11 mouse cellular contexts compared by ENCODE assay signal in genomic region chr9:43929312-43930036, GRCm38 (mm10).
DNase-seq lines count a peak whose midpoint lies in the region; ATAC-seq lines count a peak whose summit lies in the region.
"Had no signal": no experiment of that assay in that cellular context is flagged by ENCODE, and none has a peak within 500 bp of the region (broad histone marks: within the 10 kb centered on the region; RNA-seq: fewer than 3 reads in every experiment).

No protein-coding gene starts in this region.

- no peaks in the 10 kb centered on the region for H3K36me3 ChIP-seq in forebrain, embryonic 13.5 days (ENCODE audit: poor library complexity, severe bottlenecking)
- H3K36me3 ChIP-seq in hindbrain, embryonic 15.5 days = no peaks in the 10 kb centered on the region
- H3K36me3 ChIP-seq in neural tube, embryonic 14.5 days (ENCODE audit: control insufficient read depth, insufficient read depth, low read length) = no peaks in the 10 kb centered on the region
- H3K36me3 ChIP-seq in heart, embryonic 11.5 days (ENCODE audit: control insufficient read depth, insufficient read depth, low read length) = no peaks in the 10 kb centered on the region

- H3K4me3 ChIP-seq in forebrain, embryonic 13.5 days = no peak overlapping the region
- H3K4me3 ChIP-seq in hindbrain, embryonic 15.5 days = no peak overlapping the region
- no peak overlapping the region for H3K4me3 ChIP-seq in neural tube, embryonic 14.5 days (ENCODE audit: low read depth, low read length)
- H3K4me3 ChIP-seq in heart, embryonic 11.5 days (ENCODE audit: low read depth, low read length) = no peak overlapping the region
- H3K4me3 ChIP-seq: left cerebral cortex, adult 2 months had no signal

- no peak overlapping the region for H3K9ac ChIP-seq in forebrain, embryonic 13.5 days
- no peak overlapping the region for H3K9ac ChIP-seq in hindbrain, embryonic 15.5 days
- H3K9ac ChIP-seq in neural tube, embryonic 14.5 days (replicated peaks; ENCODE audit: low read depth, low read length) = 0 out of 2 replicates have a peak overlapping the region, but pooled peaks have one; percentile 8
- H3K9ac ChIP-seq in heart, embryonic 11.5 days (ENCODE audit: low read depth, low read length) = no peak overlapping the region

- H3K4me1 ChIP-seq in forebrain, embryonic 13.5 days = peaks cover 60% of the 10 kb centered on the region
- peaks cover 42% of the 10 kb centered on the region for H3K4me1 ChIP-seq in hindbrain, embryonic 15.5 days (replicated peaks)
- H3K4me1 ChIP-seq in neural tube, embryonic 14.5 days (ENCODE audit: control insufficient read depth, insufficient read depth, low read length) = peaks cover 30% of the 10 kb centered on the region
- no peaks in the 10 kb centered on the region for H3K4me1 ChIP-seq in heart, embryonic 11.5 days (ENCODE audit: control insufficient read depth, insufficient read depth, low read length)

- H3K27ac ChIP-seq in forebrain, embryonic 13.5 days = peak overlapping the region; percentile 97
- peak overlapping the region; percentile 76 for H3K27ac ChIP-seq in hindbrain, embryonic 15.5 days (replicated peaks)
- peak overlapping the region; percentile 78 for H3K27ac ChIP-seq in neural tube, embryonic 14.5 days (ENCODE audit: low read depth, low read length)
- H3K27ac ChIP-seq in heart, embryonic 11.5 days (ENCODE audit: low read depth, low read length) = no peak overlapping the region
- H3K27ac ChIP-seq: left cerebral cortex, adult 2 months had no signal

- peak; percentile 57 for ATAC-seq in forebrain, embryonic 13.5 days
- peak; percentile 71; the same call in 1 of the 2 replicates for ATAC-seq in hindbrain, embryonic 15.5 days (ENCODE audit: low FRiP score, low read depth)
- ATAC-seq in neural tube, embryonic 14.5 days (ENCODE audit: low read depth) = peak; percentile 75
- ATAC-seq in heart, embryonic 11.5 days (replicated peaks; ENCODE audit: insufficient number of reproducible peaks, low FRiP score, low TSS enrichment) = no peak
- ATAC-seq: inflammation-experienced regulatory T-cells, adult 6 months had no signal

- H3K27me3 ChIP-seq in forebrain, embryonic 13.5 days = peaks cover 20% of the 10 kb centered on the region
- no peaks in the 10 kb centered on the region for H3K27me3 ChIP-seq in hindbrain, embryonic 15.5 days
- no peaks in the 10 kb centered on the region for H3K27me3 ChIP-seq in neural tube, embryonic 14.5 days (ENCODE audit: control insufficient read depth, insufficient read depth, low read length)
- peaks cover 15% of the 10 kb centered on the region for H3K27me3 ChIP-seq in heart, embryonic 11.5 days (ENCODE audit: control insufficient read depth, insufficient read depth, low read length)

- peak; percentile 29 to 42 for DNase-seq in kidney, postnatal 36 days
- DNase-seq in left cerebral cortex, adult 9 months (ENCODE audit: low spot score in 2 of 2) = no peak
- no peak for DNase-seq in thymus, adult 18-20 months
- DNase-seq: adrenal gland, adult 2 months; lung, adult 18-20 months had no signal

- peak overlapping the region; percentile 45 for H3K4me2 ChIP-seq in forebrain, embryonic 13.5 days
- H3K4me2 ChIP-seq in hindbrain, embryonic 15.5 days = 0 out of 2 replicates have a peak overlapping the region, but pooled peaks have one; percentile 11
- no peak overlapping the region for H3K4me2 ChIP-seq in neural tube, embryonic 14.5 days (ENCODE audit: low read depth, low read length)
- H3K4me2 ChIP-seq in heart, embryonic 11.5 days = no peak overlapping the region

- 0 out of 2 replicates have a peak, but pooled peaks cover 5% of the 10 kb centered on the region for H3K9me3 ChIP-seq in forebrain, embryonic 13.5 days (replicated peaks)
- H3K9me3 ChIP-seq in hindbrain, embryonic 15.5 days = no peaks in the 10 kb centered on the region
- H3K9me3 ChIP-seq in neural tube, embryonic 14.5 days (ENCODE audit: control insufficient read depth, low read length) = no peaks in the 10 kb centered on the region
- H3K9me3 ChIP-seq in heart, embryonic 11.5 days (replicated peaks; ENCODE audit: control insufficient read depth, low read length) = no peaks in the 10 kb centered on the region

- WGBS in forebrain, embryonic 13.5 days = 16% methylated on average over 7 of the region's 7 CpGs
- 16% methylated on average over 7 of the region's 7 CpGs for WGBS in hindbrain, embryonic 15.5 days
- WGBS in neural tube, embryonic 14.5 days = 13% methylated on average over 7 of the region's 7 CpGs
- 38% methylated on average over 7 of the region's 7 CpGs for WGBS in heart, embryonic 11.5 days (ENCODE audit: insufficient replicate concordance)

Comparison
In these comparisons a context has a peak if more than half of its experiments do, and no peak if none do; other contexts are left out.
1. H3K4me2 ChIP-seq: peak in forebrain, embryonic 13.5 days (single experiment) and hindbrain, embryonic 15.5 days (single experiment); none in neural tube, embryonic 14.5 days (single experiment) and heart, embryonic 11.5 days (single experiment).
2. DNase-seq: peak in kidney, postnatal 36 days (2 of 2); none in left cerebral cortex, adult 9 months (0 of 2) and thymus, adult 18-20 months (0 of 2).